Mouse (Mus musculus) heart, postnatal 0 days (tissue): ENCODE measurements at regions not wholly inside any gene's neighbourhood (a gene's known extent, or its start where the extent isn't known, plus 50 kb on each side); places are given as distances from the start of the nearest gene placed in this dataset.
"Not testable (repeated sequence)": the region's sequence is repeated elsewhere in the genome, so short reads cannot be mapped to it uniquely, and the experiment has no call there.

Experiments
- ATAC-seq: fragments of 200-750 bp; cut with Nextera tagmentation; 2 replicates; pipeline ENCODE4 v1.8.0; 2017; ENCODE audit warnings: low read depth, moderate number of reproducible peaks, moderate library complexity; ENCODE audit not compliant: insufficient read depth
- DNase-seq: peaks from one replicate; pipeline ENCODE4 v3.0.0-alpha.2; 2016; ENCODE audit warnings: low spot score
- H3K27ac ChIP-seq: fragments of 300-500 bp; sonication (generic); 2 replicates; pipeline ENCODE4 v1.5.1; 2014; ENCODE audit warnings: low read depth, mild to moderate bottlenecking
- H3K27me3 ChIP-seq: fragments of 300-500 bp; sonication (generic); 2 replicates; pipeline ENCODE4 v1.6.1; 2014; ENCODE audit warnings: low read length, mixed read lengths; ENCODE audit not compliant: control insufficient read depth, insufficient read depth
- H3K36me3 ChIP-seq: fragments of 300-500 bp; sonication (generic); replicated peaks from 2 replicates; pipeline ENCODE4 v1.6.1; 2014; ENCODE audit warnings: low read length, mixed read lengths; ENCODE audit not compliant: control insufficient read depth, insufficient read depth
- H3K4me1 ChIP-seq: fragments of 300-500 bp; sonication (generic); 2 replicates; pipeline ENCODE4 v1.6.1; 2014; ENCODE audit warnings: antibody characterized with exemption; ENCODE audit not compliant: control insufficient read depth, insufficient read depth
- H3K4me2 ChIP-seq: fragments of 300-500 bp; sonication (generic); 2 replicates; pipeline ENCODE4 v1.6.1; 2014; ENCODE audit warnings: low read depth, mild to moderate bottlenecking, low read length, moderate library complexity
- H3K4me3 ChIP-seq: fragments of 300-500 bp; sonication (generic); 2 replicates; pipeline ENCODE4 v1.5.1; 2014; ENCODE audit warnings: low read depth, low read length
- H3K9ac ChIP-seq: fragments of 300-500 bp; sonication (generic); replicated peaks from 2 replicates; pipeline ENCODE4 v1.6.1; 2014; ENCODE audit warnings: low read depth, low read length, mixed read lengths
- H3K9me3 ChIP-seq: fragments of 300-500 bp; sonication (generic); replicated peaks from 2 replicates; pipeline ENCODE4 v1.6.1; 2016; ENCODE audit warnings: low read length; ENCODE audit not compliant: control insufficient read depth
- CTCF ChIP-seq: IDR thresholded peaks from 2 replicates; pipeline ENCODE4 v1.5.1; 2016; ENCODE audit warnings: antibody characterized with exemption, control low read depth, low read depth
- EP300 ChIP-seq: IDR thresholded peaks from 2 replicates; pipeline ENCODE4 v1.6.1; 2016; ENCODE audit warnings: antibody characterized with exemption, low read depth
- WGBS: fragments of 180-500 bp; shearing (Covaris S2); extraction: QIAGEN DNeasy Blood & Tissue Kit; methylation state at CpG from one replicate; pipeline ENCODE4 v1.1.7; 2014; 5-methylcytosine and 5-hydroxymethylcytosine counted together

GRCm38 (mm10) chr10:95747939-95748338, 74.7 kb upstream of the Anapc15-ps start:
- TF ChIP-seq CTCF (no peak), EP300 (no peak)
- no peak overlapping the region for H3K9ac ChIP-seq
- no peaks in the 10 kb centered on the region for H3K9me3 ChIP-seq
- no peaks in the 10 kb centered on the region for H3K27me3 ChIP-seq
- no peak for DNase-seq
- WGBS, result 61% methylated on average over 7 of the region's 7 CpGs
- H3K27ac ChIP-seq, result no peak overlapping the region
- H3K36me3 ChIP-seq, result no peaks in the 10 kb centered on the region
- peaks cover 8% of the 10 kb centered on the region for H3K4me1 ChIP-seq
- no peak overlapping the region for H3K4me3 ChIP-seq
- ATAC-seq, result no peak
- no peak overlapping the region for H3K4me2 ChIP-seq

GRCm38 (mm10) chr10:95745834-95746620, 72.8 kb upstream of the Anapc15-ps start:
- no peaks in the 10 kb centered on the region for H3K27me3 ChIP-seq
- H3K4me3 ChIP-seq, result no peak overlapping the region
- no peak overlapping the region for H3K9ac ChIP-seq
- no peak for TF ChIP-seq CTCF
- no peak for TF ChIP-seq EP300
- no peak overlapping the region for H3K27ac ChIP-seq
- H3K9me3 ChIP-seq, result no peaks in the 10 kb centered on the region
- H3K36me3 ChIP-seq, result no peaks in the 10 kb centered on the region
- no peak for DNase-seq
- WGBS, result 76% methylated on average over 10 of the region's 10 CpGs
- peaks cover 8% of the 10 kb centered on the region for H3K4me1 ChIP-seq
- ATAC-seq, result no peak
- no peak overlapping the region for H3K4me2 ChIP-seq

- H3K27me3 ChIP-seq, result no peaks in the 10 kb centered on the region
- 48% methylated on average over 2 of the region's 2 CpGs for WGBS
- no peak overlapping the region for H3K4me3 ChIP-seq
- no peak overlapping the region for H3K27ac ChIP-seq
- no peak for TF ChIP-seq EP300
- TF ChIP-seq CTCF, result no peak
- DNase-seq (no peak), ATAC-seq (no peak)
- H3K9ac ChIP-seq, result no peak overlapping the region
- no peak overlapping the region for H3K4me2 ChIP-seq
- H3K9me3 ChIP-seq, result no peaks in the 10 kb centered on the region
- no peaks in the 10 kb centered on the region for H3K36me3 ChIP-seq
- peaks cover 8% of the 10 kb centered on the region for H3K4me1 ChIP-seq
Observed at GRCm38 (mm10) chr10:95745254-95745653, 72.0 kb upstream of the Anapc15-ps start.

- no peaks in the 10 kb centered on the region for H3K27me3 ChIP-seq
- DNase-seq (no peak), ATAC-seq (no peak)
- no peak overlapping the region for H3K4me3 ChIP-seq
- H3K9me3 ChIP-seq, result no peaks in the 10 kb centered on the region
- WGBS, result 81% methylated on average over 6 of the region's 6 CpGs
- no peak overlapping the region for H3K4me2 ChIP-seq
- no peaks in the 10 kb centered on the region for H3K36me3 ChIP-seq
- TF ChIP-seq EP300, result no peak
- no peak overlapping the region for H3K27ac ChIP-seq
- H3K9ac ChIP-seq, result no peak overlapping the region
- H3K4me1 ChIP-seq, result peaks cover 8% of the 10 kb centered on the region
Observed at GRCm38 (mm10) chr10:95743627-95744026, 70.4 kb upstream of the Anapc15-ps start.

- TF ChIP-seq CTCF, result no peak
- no peak for TF ChIP-seq EP300
- Histone ChIP-seq H3K27me3 (no peaks in the 10 kb centered on the region), H3K27ac (no peak overlapping the region), H3K9me3 (no peaks in the 10 kb centered on the region), H3K9ac (no peak overlapping the region), H3K4me3 (no peak overlapping the region), H3K4me1 (no peaks in the 10 kb centered on the region), H3K36me3 (no peaks in the 10 kb centered on the region), H3K4me2 (no peak overlapping the region)
- ATAC-seq (no peak), DNase-seq (no peak)
- WGBS, result 85% methylated on average over 4 of the region's 4 CpGs
Observed at GRCm38 (mm10) chr10:95739421-95739820, 66.2 kb upstream of the Anapc15-ps start.

- not testable (repeated sequence) for H3K4me2 ChIP-seq, H3K4me1 ChIP-seq, H3K9ac ChIP-seq, H3K36me3 ChIP-seq, H3K9me3 ChIP-seq, H3K4me3 ChIP-seq, H3K27me3 ChIP-seq
- peak overlapping the region; percentile 35; the same call in 1 of the 2 replicates for H3K27ac ChIP-seq
- peak; percentile 33; the same call in 1 of the 2 replicates for ATAC-seq
- DNase-seq, result peak; percentile 56
- WGBS, result 47% methylated on average over 5 of the region's 5 CpGs
Observed at GRCm38 (mm10) chr10:95736743-95737142, 63.5 kb upstream of the Anapc15-ps start.
